Mouse (Mus musculus): ENCODE results near the gene Best3. TPM values are rescaled to one million over a fixed set of nuclear protein-coding genes. Genes with fewer than 3 reads are reported as not detected.

Best3 gene
- polyA plus RNA-seq, 1 experiment from 2014 or later = 0.48 TPM

GRCm38 (mm10) chr10:116980273-116980672, 5.8 kb upstream of the Best3 start:
- H3K4me1 ChIP-seq (replicated peaks) = no peaks in the 10 kb centered on the region
- WGBS = 82% methylated on average over 4 of the region's 4 CpGs
- no peaks in the 10 kb centered on the region for H3K36me3 ChIP-seq
- H3K9ac ChIP-seq (replicated peaks) = no peak overlapping the region
- no peak overlapping the region for H3K4me2 ChIP-seq
- H3K9me3 ChIP-seq = no peaks in the 10 kb centered on the region
- H3K27me3 ChIP-seq = no peaks in the 10 kb centered on the region
- H3K4me3 ChIP-seq (replicated peaks) = no peak overlapping the region
- H3K27ac ChIP-seq = no peak overlapping the region
- ATAC-seq (ENCODE audit: insufficient number of reproducible peaks, insufficient read depth, low FRiP score, low TSS enrichment, low read depth) = no peak

- H3K9ac ChIP-seq (replicated peaks) = no peak overlapping the region
- no peaks in the 10 kb centered on the region for H3K4me1 ChIP-seq (replicated peaks)
- no peak overlapping the region for H3K4me2 ChIP-seq
- H3K36me3 ChIP-seq = no peaks in the 10 kb centered on the region
- no peaks in the 10 kb centered on the region for H3K9me3 ChIP-seq
- no peaks in the 10 kb centered on the region for H3K27me3 ChIP-seq
- WGBS = 82% methylated on average over 3 of the region's 3 CpGs
- H3K27ac ChIP-seq = no peak overlapping the region
- no peak for ATAC-seq (ENCODE audit: insufficient number of reproducible peaks, insufficient read depth, low FRiP score, low TSS enrichment, low read depth)
- H3K4me3 ChIP-seq (replicated peaks) = no peak overlapping the region
Measured at GRCm38 (mm10) chr10:116980888-116981287, 5.2 kb upstream of the Best3 start.

- Histone ChIP-seq H3K36me3 (no peaks in the 10 kb centered on the region), H3K4me3 (replicated peaks) (no peak overlapping the region), H3K9ac (replicated peaks) (no peak overlapping the region), H3K27ac (no peak overlapping the region), H3K4me1 (replicated peaks) (peaks cover 7% of the 10 kb centered on the region; the same call in 1 of the 2 replicates), H3K27me3 (no peaks in the 10 kb centered on the region), H3K4me2 (no peak overlapping the region), H3K9me3 (no peaks in the 10 kb centered on the region)
- 65% methylated on average over 3 of the region's 4 CpGs for WGBS
- no peak for ATAC-seq (ENCODE audit: insufficient number of reproducible peaks, insufficient read depth, low FRiP score, low TSS enrichment, low read depth)
Measured at GRCm38 (mm10) chr10:116982526-116982925, 3.6 kb upstream of the Best3 start.

- no peak overlapping the region for H3K4me3 ChIP-seq (replicated peaks)
- H3K27me3 ChIP-seq = no peaks in the 10 kb centered on the region
- no peak overlapping the region for H3K27ac ChIP-seq
- H3K4me1 ChIP-seq (replicated peaks) = peaks cover 7% of the 10 kb centered on the region; the same call in 1 of the 2 replicates
- no peak overlapping the region for H3K9ac ChIP-seq (replicated peaks)
- WGBS = 64% methylated on average over 12 of the region's 12 CpGs
- ATAC-seq (ENCODE audit: insufficient number of reproducible peaks, insufficient read depth, low FRiP score, low TSS enrichment, low read depth) = no peak
- no peak overlapping the region for H3K4me2 ChIP-seq
- no peaks in the 10 kb centered on the region for H3K9me3 ChIP-seq
- no peaks in the 10 kb centered on the region for H3K36me3 ChIP-seq
Measured at GRCm38 (mm10) chr10:116984836-116985235, 1.3 kb upstream of the Best3 start.

- no peaks in the 10 kb centered on the region for H3K9me3 ChIP-seq
- H3K27me3 ChIP-seq = no peaks in the 10 kb centered on the region
- no peaks in the 10 kb centered on the region for H3K36me3 ChIP-seq
- H3K27ac ChIP-seq = no peak overlapping the region
- no peak overlapping the region for H3K4me2 ChIP-seq
- no peaks in the 10 kb centered on the region for H3K4me1 ChIP-seq (replicated peaks)
- no peak overlapping the region for H3K4me3 ChIP-seq (replicated peaks)
- no peak overlapping the region for H3K9ac ChIP-seq (replicated peaks)
- no peak for ATAC-seq (ENCODE audit: insufficient number of reproducible peaks, insufficient read depth, low FRiP score, low TSS enrichment, low read depth)
- 89% methylated on average over 8 of the region's 8 CpGs for WGBS
Measured at GRCm38 (mm10) chr10:116993971-116994370, 7.9 kb downstream of the Best3 start.

- 81% methylated on average over 5 of the region's 5 CpGs for WGBS
- Histone ChIP-seq H3K36me3 (no peaks in the 10 kb centered on the region), H3K9ac (replicated peaks) (no peak overlapping the region), H3K27me3 (no peaks in the 10 kb centered on the region), H3K27ac (no peak overlapping the region), H3K4me2 (no peak overlapping the region), H3K9me3 (no peaks in the 10 kb centered on the region), H3K4me3 (replicated peaks) (no peak overlapping the region), H3K4me1 (replicated peaks) (no peaks in the 10 kb centered on the region)
- no peak for ATAC-seq (ENCODE audit: insufficient number of reproducible peaks, insufficient read depth, low FRiP score, low TSS enrichment, low read depth)
Measured at GRCm38 (mm10) chr10:116995162-116995561, 9.0 kb downstream of the Best3 start.

GRCm38 (mm10) chr10:116995584-116996235, 9.6 kb downstream of the Best3 start:
- no peak for ATAC-seq (ENCODE audit: insufficient number of reproducible peaks, insufficient read depth, low FRiP score, low TSS enrichment, low read depth)
- H3K36me3 ChIP-seq = no peaks in the 10 kb centered on the region
- H3K4me1 ChIP-seq (replicated peaks) = no peaks in the 10 kb centered on the region
- no peak overlapping the region for H3K9ac ChIP-seq (replicated peaks)
- WGBS = 76% methylated on average over 6 of the region's 6 CpGs
- no peaks in the 10 kb centered on the region for H3K27me3 ChIP-seq
- H3K27ac ChIP-seq = no peak overlapping the region
- no peak overlapping the region for H3K4me2 ChIP-seq
- H3K4me3 ChIP-seq (replicated peaks) = no peak overlapping the region
- H3K9me3 ChIP-seq = no peaks in the 10 kb centered on the region

- H3K27me3 ChIP-seq = no peaks in the 10 kb centered on the region
- no peaks in the 10 kb centered on the region for H3K9me3 ChIP-seq
- no peak overlapping the region for H3K4me3 ChIP-seq (replicated peaks)
- no peak for ATAC-seq (ENCODE audit: insufficient number of reproducible peaks, insufficient read depth, low FRiP score, low TSS enrichment, low read depth)
- H3K9ac ChIP-seq (replicated peaks) = no peak overlapping the region
- no peak overlapping the region for H3K4me2 ChIP-seq
- WGBS = 72% methylated on average over 6 of the region's 6 CpGs
- H3K36me3 ChIP-seq = no peaks in the 10 kb centered on the region
- H3K4me1 ChIP-seq (replicated peaks) = no peaks in the 10 kb centered on the region
- H3K27ac ChIP-seq = no peak overlapping the region
Measured at GRCm38 (mm10) chr10:116996236-116996600, 10.1 kb downstream of the Best3 start.

- no peak overlapping the region for H3K27ac ChIP-seq
- peaks cover under 1% of the 10 kb centered on the region; the same call in 1 of the 2 replicates for H3K4me1 ChIP-seq (replicated peaks)
- H3K27me3 ChIP-seq = no peaks in the 10 kb centered on the region
- 84% methylated on average over 17 of the region's 17 CpGs for WGBS
- no peaks in the 10 kb centered on the region for H3K36me3 ChIP-seq
- no peak overlapping the region for H3K9ac ChIP-seq (replicated peaks)
- no peak overlapping the region for H3K4me2 ChIP-seq
- H3K4me3 ChIP-seq (replicated peaks) = no peak overlapping the region
- H3K9me3 ChIP-seq = no peaks in the 10 kb centered on the region
- no peak for ATAC-seq (ENCODE audit: insufficient number of reproducible peaks, insufficient read depth, low FRiP score, low TSS enrichment, low read depth)
Measured at GRCm38 (mm10) chr10:116998716-116999455, 12.8 kb downstream of the Best3 start.

- Histone ChIP-seq H3K36me3 (no peaks in the 10 kb centered on the region), H3K4me3 (replicated peaks) (no peak overlapping the region), H3K9ac (replicated peaks) (no peak overlapping the region), H3K27ac (no peak overlapping the region), H3K27me3 (no peaks in the 10 kb centered on the region), H3K4me2 (no peak overlapping the region), H3K4me1 (replicated peaks) (peaks cover 12% of the 10 kb centered on the region), H3K9me3 (no peaks in the 10 kb centered on the region)
- ATAC-seq (ENCODE audit: insufficient number of reproducible peaks, insufficient read depth, low FRiP score, low TSS enrichment, low read depth) = no peak
- WGBS = 74% methylated on average over 12 of the region's 12 CpGs
Measured at GRCm38 (mm10) chr10:117000975-117001374, 14.9 kb downstream of the Best3 start.

- H3K27me3 ChIP-seq = no peaks in the 10 kb centered on the region
- H3K36me3 ChIP-seq = no peaks in the 10 kb centered on the region
- H3K9ac ChIP-seq (replicated peaks) = no peak overlapping the region
- peak; percentile 75; the same call in 1 of the 2 replicates for ATAC-seq (ENCODE audit: insufficient number of reproducible peaks, insufficient read depth, low FRiP score, low TSS enrichment, low read depth)
- H3K4me2 ChIP-seq = 0 out of 2 replicates have a peak overlapping the region, but pooled peaks have one; percentile 4
- WGBS = 23% methylated on average over 5 of the region's 5 CpGs
- H3K4me1 ChIP-seq (replicated peaks) = peaks cover 17% of the 10 kb centered on the region
- no peaks in the 10 kb centered on the region for H3K9me3 ChIP-seq
- H3K27ac ChIP-seq = 0 out of 2 replicates have a peak overlapping the region, but pooled peaks have one; percentile 23
- no peak overlapping the region for H3K4me3 ChIP-seq (replicated peaks)
Measured at GRCm38 (mm10) chr10:117004695-117005094, 18.6 kb downstream of the Best3 start.

Data from limb, embryonic 12.5 days (tissue).